Mouse (Mus musculus): ENCODE results near the gene Gramd4.

GRCm38 (mm10) chr15:86134941-86135783 lies 77.7 kb downstream of the Gramd4 start:
- TF ChIP-seq POLR2A (IDR thresholded peaks at IDR 0.05; ENCODE audit: insufficient read depth, low read depth, low read length) (no peak), EP300 (IDR thresholded peaks at IDR 0.05; ENCODE audit: insufficient read depth, low read depth, low read length) (0 out of 2 replicates have a peak, but pooled peaks have one; percentile 52), CTCF (IDR thresholded peaks at IDR 0.05) (peak; percentile 86)
